Mouse (Mus musculus) CH12.LX (cell line): ENCODE data around the gene Alpk3.

Source experiments
- CTCF ChIP-seq, 2 experiments: IDR thresholded peaks in 1 of 2; conservative IDR thresholded peaks in 1 of 2; 2 replicates each; pipeline ENCODE4 v1.5.1; 2011 to 2012; ENCODE audit warnings: low read depth in 2 of 2, low read length in 2 of 2, improper control_type of control experiment in 1 of 2, inconsistent platforms in 1 of 2, mild to moderate bottlenecking in 1 of 2, moderate library complexity in 1 of 2
- EP300 ChIP-seq: IDR thresholded peaks from 2 replicates; pipeline ENCODE4 v1.6.1; 2011; ENCODE audit warnings: low read length, improper control_type of control experiment
- ETS1 ChIP-seq: conservative IDR thresholded peaks from 2 replicates; pipeline ENCODE4 v1.6.1; 2012; ENCODE audit warnings: low read depth, mild to moderate bottlenecking, inconsistent platforms, low read length, improper control_type of control experiment, moderate library complexity
- NELFE ChIP-seq: IDR thresholded peaks from 2 replicates; pipeline ENCODE4 v1.6.1; 2011; ENCODE audit warnings: low read depth, low read length, improper control_type of control experiment
- POLR2A ChIP-seq: IDR thresholded peaks from 2 replicates; pipeline ENCODE4 v1.6.1; 2011; ENCODE audit warnings: low read depth, mild to moderate bottlenecking, improper control_type of control experiment, low read length
- RCOR1 ChIP-seq: conservative IDR thresholded peaks from 2 replicates; pipeline ENCODE4 v1.6.1; 2012; ENCODE audit warnings: low read depth, mild to moderate bottlenecking, inconsistent platforms, low read length, improper control_type of control experiment
- SIN3A ChIP-seq: IDR thresholded peaks from 2 replicates; pipeline ENCODE4 v1.6.1; 2012; ENCODE audit warnings: low read length, improper control_type of control experiment, inconsistent platforms
- USF1 ChIP-seq: IDR thresholded peaks from 2 replicates; pipeline ENCODE4 v1.6.1; 2014; ENCODE audit warnings: low read depth, mild to moderate bottlenecking, inconsistent platforms, low read length, improper control_type of control experiment
- ZC3H11A ChIP-seq: IDR thresholded peaks from 2 replicates; pipeline ENCODE4 v1.6.1; 2012; ENCODE audit warnings: low read depth, mild to moderate bottlenecking, inconsistent platforms, low read length, improper control_type of control experiment

GRCm38 (mm10) chr7:81063332-81063731 is 5.9 kb downstream of the Alpk3 start:
- no peak for TF ChIP-seq NELFE
- no peak for TF ChIP-seq CTCF (conservative IDR thresholded peaks at IDR 0.05 in 1 of 2, IDR thresholded peaks at IDR 0.05 in 1 of 2; ENCODE audit: low read depth in 2 of 2, low read length in 2 of 2)
- no peak for TF ChIP-seq USF1
- no peak for TF ChIP-seq POLR2A
- TF ChIP-seq ZC3H11A, result no peak
- no peak for TF ChIP-seq EP300
- TF ChIP-seq SIN3A, result no peak
- no peak for TF ChIP-seq RCOR1
- no peak for TF ChIP-seq ETS1
